Mouse (Mus musculus) right cerebral cortex, postnatal 4 days (tissue): ENCODE results near the gene Aasdh.

ENCODE experiments used
- DNase-seq: peaks from one replicate; pipeline ENCODE4 v3.0.0-alpha.2; 2022

Aasdh gene

DNA sequence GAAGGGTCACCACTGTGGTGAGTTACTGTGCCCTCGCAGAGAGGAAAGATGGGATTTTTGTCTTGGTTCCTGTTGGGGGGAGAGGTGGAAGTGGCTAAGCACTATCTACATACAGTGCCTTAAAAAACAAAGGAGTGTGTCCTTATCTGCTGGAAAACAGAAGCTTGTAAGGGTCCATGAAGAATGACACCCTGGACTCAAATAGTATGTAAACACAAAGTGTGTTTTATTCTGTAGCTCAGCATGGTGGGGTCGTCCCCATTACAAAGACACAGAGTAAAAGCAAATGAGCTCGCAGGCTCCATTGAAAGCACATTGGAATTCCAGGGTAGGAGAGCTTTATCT lies 813 bp upstream of the Aasdh start:
- no peak for DNase-seq

DNA sequence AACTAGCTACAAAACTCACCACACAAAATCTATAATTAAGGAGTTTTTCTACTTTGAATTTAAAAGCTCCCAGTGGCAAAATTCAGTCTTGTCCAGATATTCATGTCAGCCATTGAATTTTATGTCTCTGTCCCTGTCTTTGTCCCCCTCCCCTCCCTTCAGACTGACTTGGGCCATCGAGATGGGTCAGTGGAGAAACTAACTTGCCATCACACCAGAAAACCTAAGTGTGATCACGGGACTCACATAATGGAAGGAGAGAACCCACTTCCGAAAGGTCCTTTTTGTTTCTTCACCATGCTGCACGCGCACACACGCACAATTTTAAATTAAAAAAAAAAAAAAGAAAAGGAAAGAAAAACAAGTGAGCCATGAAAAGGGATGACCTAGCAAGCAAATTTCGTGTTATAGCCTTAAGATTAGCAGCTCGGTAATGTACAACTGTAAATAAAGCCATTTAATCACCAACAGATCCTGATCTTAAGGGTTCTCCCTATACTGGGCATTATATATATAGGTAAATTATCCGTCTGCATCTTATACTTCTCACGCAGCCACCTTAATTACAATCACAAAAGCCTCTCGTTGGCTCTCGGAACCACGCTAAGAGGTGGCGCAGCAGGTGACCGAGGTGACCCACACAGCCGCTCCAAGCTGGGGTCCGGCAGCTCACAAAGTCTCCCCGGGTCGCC lies 455 bp downstream of the Aasdh start:
- no peak for DNase-seq

DNA sequence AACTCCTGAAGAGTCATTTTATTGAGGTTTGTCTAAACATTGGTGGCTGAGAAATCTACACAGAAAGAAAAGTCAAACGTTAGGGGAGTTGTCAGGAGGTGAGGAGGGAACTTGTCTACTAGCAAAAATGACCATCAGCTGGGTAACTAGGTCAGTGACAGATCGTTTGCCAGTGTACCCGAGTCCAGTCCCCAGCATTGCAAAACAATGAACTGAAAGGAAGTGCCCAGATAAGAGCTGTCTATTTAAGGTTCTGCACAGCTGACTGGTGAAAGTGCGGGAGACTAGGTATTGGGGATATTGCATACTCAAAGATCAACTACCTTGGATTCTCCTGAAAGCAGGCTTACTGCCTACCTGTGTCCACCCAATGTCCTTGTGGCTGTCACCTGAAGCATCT lies 3.2 kb downstream of the Aasdh start:
- no peak for DNase-seq

DNA sequence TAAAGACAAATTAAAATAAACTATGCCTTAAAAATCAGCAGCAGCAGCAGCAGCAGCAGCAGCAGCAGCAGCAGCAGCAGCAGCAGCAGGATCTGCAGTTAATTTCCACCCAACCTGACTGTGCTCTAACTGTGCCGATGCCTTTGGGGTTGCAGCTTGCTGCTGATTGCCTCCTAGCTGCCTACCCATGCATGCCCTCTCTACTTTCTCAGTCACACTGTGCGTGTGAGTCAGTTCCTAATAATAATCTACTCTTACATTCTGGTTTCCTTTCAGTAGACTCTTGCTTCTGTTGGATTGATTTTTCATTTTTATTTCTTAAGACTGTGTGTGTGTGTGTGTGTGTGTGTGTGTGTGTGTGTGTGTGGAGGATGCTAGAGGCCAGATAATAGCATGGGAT lies 12.2 kb downstream of the Aasdh start:
- no peak for DNase-seq

DNA sequence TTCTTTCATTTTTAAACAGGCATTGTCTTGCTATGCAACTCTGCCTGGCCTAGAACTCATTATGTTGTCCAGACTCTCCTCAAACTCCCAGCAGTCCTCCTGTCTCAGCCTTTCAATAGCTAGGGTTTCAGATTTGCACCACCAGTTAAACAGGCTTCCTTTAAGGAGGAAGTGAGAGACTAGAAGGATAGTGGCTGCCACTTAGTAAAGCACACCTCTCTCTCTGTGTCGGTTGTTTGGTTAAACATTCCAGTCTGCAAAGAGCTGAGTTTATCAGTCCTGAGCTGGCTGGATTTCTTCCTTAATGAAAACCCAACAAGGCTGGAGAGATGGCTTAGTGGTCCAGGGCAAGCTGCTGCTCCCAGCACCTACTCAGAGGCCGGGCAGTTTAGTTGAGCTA lies 12.7 kb downstream of the Aasdh start:
- DNase-seq, result no peak

DNA sequence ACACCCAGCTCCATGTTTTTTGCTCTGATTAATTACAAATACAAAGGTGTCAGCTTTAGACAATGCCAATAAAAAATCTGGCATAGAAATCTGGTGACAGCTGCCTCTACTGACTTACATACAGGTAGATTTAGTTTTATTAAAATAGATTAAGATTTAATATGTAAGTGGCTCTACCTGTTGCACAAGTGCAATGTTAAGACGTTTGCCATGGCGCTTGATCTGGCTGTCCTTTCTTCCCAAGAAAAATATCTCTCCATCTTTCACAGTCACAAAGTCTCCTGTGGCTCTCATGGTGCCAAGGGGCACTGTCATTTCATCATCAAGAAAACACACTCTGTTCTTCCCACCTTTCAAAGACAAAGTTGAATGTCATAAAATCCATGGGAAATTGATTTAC lies 18.3 kb downstream of the Aasdh start:
- no peak for DNase-seq

DNA sequence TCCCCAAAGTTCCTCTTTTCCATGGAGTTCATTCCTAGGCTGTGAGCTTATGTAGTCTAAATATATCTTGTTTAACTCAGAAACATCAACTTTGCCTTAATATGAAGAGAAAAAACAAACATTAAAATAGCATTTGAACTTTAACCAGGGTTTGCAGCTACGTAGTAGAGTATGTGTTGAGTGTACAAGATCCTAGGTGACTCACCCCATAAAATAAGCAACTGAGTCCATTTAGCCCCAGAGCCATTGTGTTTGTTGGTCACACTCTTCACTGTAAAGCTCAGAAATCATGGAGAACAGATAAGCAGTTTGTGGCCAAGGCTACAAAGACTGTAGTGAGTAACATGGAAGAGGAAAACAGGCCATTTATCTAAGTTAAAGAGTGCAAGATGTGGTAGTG lies 21.2 kb downstream of the Aasdh start:
- DNase-seq, result no peak

DNA sequence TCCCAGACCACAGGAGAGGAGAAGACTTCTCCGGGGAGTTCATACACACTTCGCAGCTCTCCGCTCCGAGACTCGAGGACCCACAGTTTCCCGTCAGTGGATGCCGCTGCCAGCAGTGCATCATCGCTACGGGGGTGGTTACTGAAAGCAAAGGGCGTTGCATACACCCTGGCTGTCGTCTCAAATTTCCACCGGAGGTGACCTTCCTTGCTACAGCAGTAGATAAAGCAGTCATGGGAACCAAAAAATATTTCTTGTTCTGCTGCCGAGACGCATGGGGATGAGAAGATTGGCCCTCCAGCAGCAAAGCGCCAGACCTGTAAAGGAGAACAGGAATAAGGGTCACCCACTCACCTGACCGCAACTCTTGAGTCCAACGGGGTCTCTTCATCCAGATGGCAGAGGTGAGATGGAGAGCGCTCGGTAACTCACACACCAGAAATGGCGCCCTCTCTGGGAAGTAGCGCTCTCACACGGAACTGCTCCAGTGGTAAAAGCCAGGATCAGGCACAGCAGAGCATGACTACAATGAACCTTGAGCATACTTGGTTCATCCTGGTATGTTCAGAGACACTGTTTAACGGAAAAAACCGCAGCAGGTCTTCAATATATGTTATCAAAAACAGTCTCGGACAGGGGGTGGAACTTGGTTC lies 29.1 kb downstream of the Aasdh start:
- DNase-seq, result no peak

DNA sequence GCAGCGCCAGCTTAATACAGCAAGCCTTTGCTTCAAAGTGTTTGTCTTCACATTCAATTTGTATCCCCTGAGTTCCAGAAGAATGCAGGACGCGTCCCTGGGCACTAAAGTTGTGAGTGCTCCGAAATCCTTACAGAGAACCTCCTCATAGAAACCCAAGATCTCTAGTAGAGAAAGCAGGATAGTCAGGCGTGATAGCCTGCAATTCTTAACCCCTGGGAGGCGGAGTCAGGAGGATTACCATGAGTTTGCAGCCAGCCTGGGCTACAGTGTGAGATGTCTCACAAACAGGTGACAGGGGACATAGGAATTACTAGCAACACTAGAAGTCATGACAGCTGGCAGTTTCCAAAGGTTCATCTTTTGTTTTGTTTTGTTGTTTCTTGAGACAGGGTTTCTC lies 35.8 kb downstream of the Aasdh start:
- no peak for DNase-seq

DNA sequence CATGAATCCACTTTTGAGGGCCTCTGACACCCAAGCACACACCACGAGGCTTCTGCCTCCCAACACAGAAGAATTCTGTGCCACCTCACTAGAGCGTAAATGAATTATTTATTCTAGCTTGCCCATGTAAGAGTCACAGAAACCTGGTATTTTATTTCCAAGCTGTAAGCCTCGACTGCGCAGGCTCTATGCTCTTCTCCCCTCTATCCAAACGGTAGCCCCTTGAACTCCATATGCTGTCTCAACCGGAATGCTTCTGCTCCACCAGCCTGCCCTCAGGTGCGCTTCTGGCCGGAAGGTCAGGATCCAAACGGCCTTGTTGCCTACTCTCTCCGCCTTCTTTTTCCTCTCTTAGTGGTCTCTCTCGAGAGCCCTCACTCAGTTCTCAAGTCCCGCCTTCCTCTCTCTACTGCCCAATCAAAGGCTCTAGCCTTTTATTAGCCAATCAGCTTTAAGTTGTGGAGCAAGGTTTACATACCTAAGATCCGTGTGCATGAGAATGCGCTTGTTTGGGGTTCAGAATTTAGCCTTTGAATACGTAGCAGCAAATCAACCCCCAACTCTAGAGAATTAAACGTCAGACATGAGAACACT lies 36.5 kb downstream of the Aasdh start:
- no peak for DNase-seq

DNA sequence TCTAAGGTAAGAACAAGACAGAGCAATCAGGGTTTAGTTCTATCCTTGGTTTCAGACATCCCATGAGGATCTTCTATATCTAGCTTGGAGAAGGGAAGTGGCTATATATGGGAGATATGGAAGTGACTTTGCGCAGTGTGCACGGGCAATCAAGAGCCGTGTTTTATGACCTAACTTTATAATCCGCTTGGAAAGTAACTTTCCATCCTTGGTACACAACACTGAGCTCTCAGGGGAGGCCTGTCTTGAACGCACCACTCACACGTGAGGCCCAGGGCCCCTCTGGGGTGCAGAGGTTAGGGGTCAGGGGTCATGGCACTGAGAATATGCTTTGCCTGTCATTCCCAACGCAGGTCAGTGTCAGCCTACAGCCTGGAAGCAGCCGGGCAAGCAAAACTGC lies 38.5 kb downstream of the Aasdh start:
- DNase-seq, result no peak

DNA sequence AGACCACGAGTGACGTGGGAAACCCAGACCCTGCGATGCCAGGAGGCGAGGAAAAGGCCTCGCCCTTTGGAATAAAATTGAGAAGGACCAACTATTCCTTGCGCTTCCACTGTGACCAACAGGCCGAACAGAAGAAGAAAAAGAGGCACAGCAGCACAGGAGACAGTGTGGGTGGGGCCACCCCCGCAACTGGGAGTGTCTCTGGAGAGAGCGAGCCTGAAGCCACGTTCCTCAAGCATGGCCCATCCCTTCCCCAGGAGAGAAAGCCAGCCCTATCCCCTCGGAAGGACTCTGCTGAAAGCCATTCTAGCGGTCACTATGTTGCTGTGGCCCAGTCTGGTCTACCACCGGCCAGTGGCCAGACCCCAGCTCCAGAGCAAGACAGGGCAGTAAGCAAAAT lies 46.9 kb downstream of the Aasdh start:
- no peak for DNase-seq

DNA sequence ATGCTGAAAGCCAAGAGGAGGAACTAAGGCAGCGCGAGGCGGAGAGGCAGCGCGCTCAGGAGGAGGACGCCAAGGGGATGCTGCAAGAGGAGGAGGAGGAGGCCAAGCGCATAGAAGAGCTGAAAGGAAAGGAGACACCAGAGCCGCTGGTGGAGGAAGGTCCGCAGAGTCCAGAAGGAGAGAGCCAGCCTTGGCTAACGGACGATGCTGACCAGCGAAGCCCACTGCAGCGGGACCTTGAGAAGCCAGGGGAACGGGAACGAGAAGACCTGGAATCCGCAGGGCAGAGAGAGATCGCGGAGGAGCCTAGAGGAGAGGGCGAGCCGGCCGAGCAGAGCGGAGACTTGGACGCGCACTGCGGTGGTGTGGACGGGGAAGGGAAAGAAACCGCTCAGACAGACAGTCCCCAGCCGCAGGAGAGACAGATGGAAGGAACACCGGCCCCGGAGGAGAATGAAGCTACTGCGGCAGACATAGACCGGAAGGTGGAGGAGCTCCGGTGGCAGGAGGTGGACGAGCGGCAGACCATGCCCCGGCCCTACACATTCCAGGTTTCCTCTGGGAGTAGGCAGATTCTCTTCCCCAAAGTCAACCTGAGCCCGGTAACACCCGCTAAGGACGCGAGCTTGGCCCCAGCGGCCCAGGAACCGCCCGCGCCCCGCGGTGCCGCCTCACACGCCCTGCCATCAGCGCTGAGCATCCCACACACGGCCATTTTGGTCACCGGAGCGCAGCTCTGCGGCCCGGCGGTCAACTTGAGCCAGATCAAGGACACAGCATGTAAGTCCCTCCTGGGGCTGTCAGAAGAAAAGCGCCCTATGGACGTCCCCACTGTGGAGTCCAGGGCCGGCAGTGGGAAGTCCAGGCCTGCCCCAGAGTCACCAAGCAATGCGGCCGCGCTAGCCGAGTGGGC lies 48.0 kb downstream of the Aasdh start:
- DNase-seq, result no peak

DNA sequence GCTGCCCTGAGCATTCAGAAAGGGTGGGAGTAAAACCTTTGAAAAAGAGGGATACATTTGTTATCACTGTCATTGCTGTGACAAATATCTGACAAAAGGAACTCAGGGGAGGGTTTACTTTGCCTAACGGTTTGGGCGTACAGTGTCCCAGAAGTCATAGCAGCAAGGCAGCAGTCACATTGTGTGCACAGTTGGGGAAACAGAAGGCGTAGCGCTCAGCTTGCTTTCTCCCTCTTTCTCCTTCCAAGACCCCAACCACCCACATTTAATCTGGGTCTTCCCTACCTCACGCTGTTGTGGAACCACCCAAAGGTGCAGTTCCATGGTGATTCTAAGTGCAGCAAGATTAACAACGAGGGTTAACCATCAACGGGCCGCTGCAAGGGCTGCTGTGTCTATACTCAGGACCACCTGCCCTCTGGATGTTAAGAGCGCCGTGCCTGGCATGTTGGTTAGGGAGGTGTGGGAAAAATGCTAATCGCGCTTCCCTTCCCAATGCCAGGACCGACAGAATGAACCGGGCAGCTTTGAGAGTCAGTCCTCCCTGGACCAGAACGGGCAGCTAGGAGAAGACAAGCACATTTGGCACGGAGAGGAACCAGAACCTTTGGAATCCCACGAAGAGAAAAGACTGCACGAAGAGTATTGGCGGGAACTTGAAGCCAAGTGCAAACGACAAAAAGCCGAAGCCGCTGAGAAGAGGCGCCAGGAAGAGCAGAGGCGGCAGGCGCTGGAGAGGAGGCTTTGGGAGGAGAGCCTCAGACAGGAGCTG lies 49.3 kb downstream of the Aasdh start:
- no peak for DNase-seq

DNA sequence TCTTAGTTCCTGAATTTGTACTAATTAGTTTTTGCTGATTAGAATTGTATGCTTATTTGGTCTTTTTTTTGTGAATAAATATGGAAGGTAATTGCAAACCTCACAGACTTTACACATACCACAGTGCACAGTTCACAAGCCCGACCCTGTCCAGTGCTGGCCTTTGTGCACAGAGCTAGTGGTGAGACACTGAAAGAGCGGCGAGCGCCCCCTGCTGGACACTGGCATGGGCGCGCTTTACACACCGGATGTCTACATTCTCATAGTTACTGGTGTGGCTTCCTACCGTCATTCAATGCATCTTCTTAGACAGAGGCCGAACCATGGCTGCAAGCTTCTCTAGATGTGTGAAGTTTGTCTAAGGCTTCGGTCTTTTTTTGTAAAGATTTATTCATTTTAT lies 51.8 kb downstream of the Aasdh start:
- DNase-seq, result peak; percentile 90

DNA sequence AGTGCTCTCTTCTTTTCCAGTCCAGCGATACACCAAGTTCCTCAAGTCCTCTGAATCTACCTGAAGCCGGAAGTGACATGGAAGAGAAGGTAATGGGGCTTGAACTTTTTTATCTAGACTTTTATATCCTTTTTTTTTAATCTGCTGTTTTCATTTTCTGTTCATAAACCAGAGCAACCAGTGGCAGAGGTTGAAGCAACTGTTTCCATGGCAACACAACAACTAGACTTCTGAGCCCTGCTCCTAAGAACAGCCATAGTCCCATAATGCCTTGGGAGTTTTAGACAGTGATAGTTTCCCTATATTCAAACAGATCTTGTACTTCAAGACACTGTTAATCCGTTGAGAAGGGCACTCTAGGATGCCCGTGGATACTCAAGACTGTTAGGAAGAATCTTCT lies 54.0 kb downstream of the Aasdh start:
- DNase-seq, result no peak

DNA sequence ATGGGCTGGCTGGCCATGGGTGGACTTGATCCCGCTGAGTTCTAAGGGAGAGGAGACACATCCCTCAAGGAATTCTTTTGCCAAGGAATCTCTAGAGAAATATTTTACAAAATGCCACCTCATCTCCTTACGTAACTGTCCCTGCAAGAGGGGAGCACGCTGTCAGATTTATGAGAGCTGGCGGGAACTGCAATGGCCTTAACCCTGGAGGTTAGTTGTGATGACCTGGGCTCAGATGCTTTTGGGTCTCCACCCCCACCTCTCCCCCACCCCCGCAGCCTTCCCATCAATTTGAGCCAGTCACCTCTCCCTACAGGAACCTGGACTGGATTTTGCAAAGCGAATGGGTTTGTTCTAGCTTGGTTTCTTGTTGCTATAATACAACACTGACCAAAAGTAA lies 58.2 kb downstream of the Aasdh start:
- no peak for DNase-seq

DNA sequence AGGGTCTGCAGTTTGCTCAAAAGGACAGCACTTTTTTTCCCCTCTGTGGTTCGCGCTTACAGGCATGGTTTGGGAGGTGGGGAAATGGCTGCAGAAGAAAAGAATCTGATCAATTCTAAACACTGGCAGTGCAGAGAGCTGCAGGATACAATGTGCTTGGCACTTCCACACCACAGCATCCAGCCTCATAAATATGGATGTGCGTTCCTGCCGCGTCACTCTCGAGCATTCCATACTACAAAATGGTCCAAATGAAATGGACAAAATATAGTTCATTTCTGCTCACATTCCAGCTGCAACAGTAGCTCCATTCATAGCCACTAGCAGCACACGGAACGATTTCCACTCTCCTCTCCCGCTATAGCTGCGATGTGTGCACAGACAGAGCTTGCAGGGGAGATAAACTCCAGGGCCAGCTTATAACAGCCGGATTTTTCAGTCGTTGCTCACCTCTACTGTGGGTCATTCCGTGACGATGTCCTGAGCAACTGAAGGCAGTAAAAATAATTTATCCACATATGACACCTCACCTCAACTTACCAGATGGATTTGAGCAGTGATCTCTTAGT lies 60.6 kb downstream of the Aasdh start:
- DNase-seq, result no peak

DNA sequence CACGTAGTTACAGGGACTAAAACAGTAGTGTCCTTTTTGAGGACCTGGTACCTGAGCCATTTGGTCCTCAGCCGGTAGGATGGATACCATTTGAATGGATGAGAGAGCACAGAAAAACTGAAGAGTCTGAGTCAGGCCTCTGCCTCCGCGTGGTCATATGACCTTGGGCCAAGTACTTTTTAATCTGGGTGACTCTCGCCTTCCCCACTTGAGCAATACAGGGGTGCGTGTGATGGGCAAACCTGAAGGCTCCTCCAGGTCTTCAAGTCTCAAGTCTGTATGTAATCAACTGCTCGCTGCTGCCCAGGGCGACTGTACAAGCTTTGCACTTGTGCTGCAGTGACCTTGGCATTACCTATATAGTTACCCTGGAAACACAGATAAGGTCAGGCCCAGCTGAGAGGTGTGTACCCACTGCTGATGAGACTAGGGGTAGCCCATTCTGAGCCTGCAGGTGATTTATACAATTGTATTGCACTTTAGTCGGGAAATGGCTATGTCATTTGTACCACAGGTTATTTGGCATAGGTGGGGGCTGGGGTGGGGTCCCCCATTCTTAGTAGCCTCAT lies 61.4 kb downstream of the Aasdh start:
- DNase-seq, result no peak

DNA sequence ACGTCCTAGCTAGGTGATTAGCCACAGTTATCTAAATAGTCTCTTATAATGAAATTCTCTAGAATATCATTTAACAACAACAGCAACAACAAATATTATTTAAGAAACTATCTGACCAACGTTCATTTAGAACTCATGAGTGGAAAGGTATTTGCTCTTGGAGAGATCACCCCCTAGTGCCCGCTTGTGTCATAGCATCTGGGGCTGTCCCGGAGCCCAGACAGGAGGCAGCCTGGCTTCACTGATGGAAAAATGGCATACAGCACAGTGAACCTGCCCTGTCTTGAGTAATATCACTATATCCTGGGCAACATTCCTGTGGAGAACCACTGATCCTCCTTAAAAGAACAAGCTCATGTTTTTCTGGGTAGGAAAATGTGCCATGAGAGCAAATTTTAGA lies 61.9 kb downstream of the Aasdh start:
- DNase-seq, result peak; percentile 69

DNA sequence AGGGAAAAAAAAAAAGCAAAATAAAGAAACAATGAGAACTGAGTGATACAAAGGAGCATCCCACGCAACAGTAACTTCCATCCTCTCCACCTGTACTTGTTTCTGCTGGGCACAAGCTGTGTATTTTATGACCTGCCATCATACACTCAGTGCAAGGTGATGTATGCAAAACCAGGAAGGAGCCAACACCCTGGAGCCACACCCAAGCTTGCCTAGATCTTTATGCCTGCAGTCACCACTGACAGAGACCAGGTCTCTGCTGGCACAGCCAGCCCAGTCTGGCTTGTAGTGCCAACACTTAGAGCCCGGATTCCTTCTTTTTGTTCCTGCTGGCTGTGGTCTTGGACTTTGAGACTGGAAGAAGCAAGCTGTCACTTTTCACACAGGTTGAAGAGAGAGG lies 63.5 kb downstream of the Aasdh start:
- DNase-seq, result no peak

DNA sequence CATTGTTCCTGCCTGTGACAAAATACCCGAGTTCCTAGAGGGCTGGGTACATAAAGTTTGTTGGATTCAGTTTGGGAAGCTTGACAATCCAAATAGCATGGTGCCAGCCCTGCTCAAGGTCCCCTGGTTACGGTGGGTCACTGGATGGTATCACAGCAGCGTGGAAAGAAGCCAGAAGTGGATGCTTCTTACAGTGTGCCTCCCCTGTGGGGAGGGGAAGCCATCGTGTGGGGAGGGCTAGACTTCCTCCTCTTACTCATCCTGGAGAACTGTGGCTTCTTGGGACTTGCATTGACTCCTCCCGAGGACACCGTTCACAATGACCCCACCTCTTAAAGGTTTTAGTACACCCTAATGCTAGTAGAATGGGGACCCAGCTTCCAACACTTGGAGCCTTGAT lies 65.5 kb downstream of the Aasdh start:
- no peak for DNase-seq
